Mouse (Mus musculus) liver, adult 2 months (tissue): ENCODE results near the gene Gramd4.

Source experiments
- CTCF ChIP-seq: fragments of 200-500 bp; IDR thresholded peaks from 2 replicates; pipeline ENCODE4 v1.5.1; 2011; ENCODE audit warnings: low read depth, low read length, control low read depth
- POLR2A ChIP-seq: fragments of 200-500 bp; IDR thresholded peaks from 2 replicates; pipeline ENCODE4 v1.6.1; 2011; ENCODE audit warnings: low read length, control low read depth; ENCODE audit not compliant: insufficient read depth; ENCODE audit errors: extremely low read depth

- TF ChIP-seq CTCF (no peak), POLR2A (no peak)
Observed at GRCm38 (mm10) chr15:86076048-86076315, 18.5 kb downstream of the Gramd4 start.
